Mouse (Mus musculus) E14TG2a.4 (cell line): Measurements from ENCODE around the gene Sox4.

Source experiments
- H3K27me3 ChIP-seq: 2 replicates; pipeline ENCODE4 v1.6.1; 2014; ENCODE audit warnings: low read length, control low read depth; ENCODE audit not compliant: insufficient read depth
- H3K36me3 ChIP-seq: 2 replicates; pipeline ENCODE4 v1.6.1; 2014; ENCODE audit warnings: low read length, control low read depth; ENCODE audit not compliant: insufficient read depth
- H3K4me1 ChIP-seq: replicated peaks from 2 replicates; pipeline ENCODE4 v1.6.1; 2014; ENCODE audit warnings: low read depth, low read length, control low read depth
- H3K4me3 ChIP-seq: replicated peaks from 2 replicates; pipeline ENCODE4 v1.5.1; 2014; ENCODE audit warnings: mild to moderate bottlenecking, low read length
- H3K9me3 ChIP-seq: 2 replicates; pipeline ENCODE4 v1.6.1; 2014; ENCODE audit warnings: low read length, control low read depth
- CTCF ChIP-seq: conservative IDR thresholded peaks from 2 replicates; pipeline ENCODE4 v1.5.1; 2014; ENCODE audit warnings: low read length
- NANOG ChIP-seq: IDR thresholded peaks from 2 replicates; pipeline ENCODE4 v1.6.1; 2014; ENCODE audit warnings: borderline replicate concordance, low read length, mixed read lengths
- POU5F1 ChIP-seq: IDR thresholded peaks from 2 replicates; pipeline ENCODE4 v1.6.1; 2014; ENCODE audit warnings: low read length, borderline replicate concordance

Gene Sox4

DNA sequence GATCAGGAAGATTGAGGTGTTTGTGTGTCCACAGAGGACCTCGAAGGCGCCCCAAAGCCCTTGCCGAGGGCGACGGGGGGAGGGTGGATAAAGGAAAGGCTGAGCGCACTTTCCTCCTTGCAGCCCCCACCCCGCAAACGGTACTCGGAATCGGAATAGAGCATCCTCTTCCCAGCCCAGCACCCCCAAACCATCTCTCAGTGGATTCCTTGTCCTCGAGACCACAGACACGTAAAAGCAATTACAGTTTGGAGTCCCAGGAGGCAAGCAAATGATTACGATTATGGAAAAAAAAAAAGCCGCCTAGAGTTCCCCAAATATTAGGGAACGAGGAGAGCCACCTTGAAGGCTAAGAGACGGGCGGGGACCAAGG lies 5.5 kb upstream of the Sox4 start:
- TF ChIP-seq CTCF = no peak
- no peak for TF ChIP-seq POU5F1
- TF ChIP-seq NANOG = no peak
- Histone ChIP-seq H3K4me1 (peaks cover 30% of the 10 kb centered on the region), H3K36me3 (no peaks in the 10 kb centered on the region), H3K27me3 (peaks cover 39% of the 10 kb centered on the region), H3K4me3 (peak overlapping the region; percentile 83), H3K9me3 (0 out of 2 replicates have a peak, but pooled peaks cover 4% of the 10 kb centered on the region)

DNA sequence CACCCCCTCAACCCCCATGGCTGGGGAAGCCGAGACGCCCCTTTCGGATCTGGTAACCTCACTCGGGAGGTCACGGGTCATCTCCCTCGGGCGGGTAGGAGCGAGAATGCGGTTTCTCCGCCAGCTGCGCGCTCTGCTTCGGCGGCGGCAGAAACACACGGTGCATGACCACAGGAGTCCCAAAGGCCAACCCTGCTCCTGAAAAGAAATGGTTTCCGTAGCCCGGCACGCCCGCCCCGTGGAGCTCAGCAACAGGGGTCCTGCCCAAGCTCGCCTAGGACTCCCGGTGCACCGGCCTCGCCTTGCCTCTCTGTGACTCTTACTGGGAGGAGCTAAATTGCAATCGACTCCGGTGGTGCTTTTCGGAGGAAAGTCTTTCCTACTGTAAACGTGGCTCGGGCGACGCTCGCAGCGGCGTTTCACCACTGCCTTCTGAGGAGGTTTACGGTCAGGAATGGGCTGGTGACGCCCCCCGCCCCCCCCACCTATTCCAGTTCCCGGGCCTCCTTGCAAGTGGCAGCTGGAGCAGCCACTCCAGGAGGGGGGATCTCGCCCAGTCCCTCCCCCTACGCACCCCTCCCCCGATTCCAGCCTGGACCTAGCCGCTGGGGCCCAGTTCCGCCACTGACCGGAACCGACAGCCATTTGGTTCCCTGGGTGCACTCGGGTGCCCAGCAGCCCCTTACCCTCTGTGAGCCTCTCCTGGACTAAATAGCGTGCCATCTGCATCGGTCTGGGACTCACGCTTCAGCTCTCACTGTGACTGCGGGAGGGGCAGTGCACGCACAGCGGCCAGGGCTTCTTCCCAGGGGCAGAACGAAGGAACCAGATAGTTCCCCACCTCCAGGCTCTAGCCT lies 4.9 kb upstream of the Sox4 start:
- Histone ChIP-seq H3K4me3 (peak overlapping the region; percentile 83), H3K36me3 (no peaks in the 10 kb centered on the region), H3K4me1 (peaks cover 30% of the 10 kb centered on the region), H3K27me3 (peaks cover 39% of the 10 kb centered on the region), H3K9me3 (0 out of 2 replicates have a peak, but pooled peaks cover 4% of the 10 kb centered on the region)
- TF ChIP-seq CTCF (no peak), POU5F1 (no peak), NANOG (no peak)

DNA sequence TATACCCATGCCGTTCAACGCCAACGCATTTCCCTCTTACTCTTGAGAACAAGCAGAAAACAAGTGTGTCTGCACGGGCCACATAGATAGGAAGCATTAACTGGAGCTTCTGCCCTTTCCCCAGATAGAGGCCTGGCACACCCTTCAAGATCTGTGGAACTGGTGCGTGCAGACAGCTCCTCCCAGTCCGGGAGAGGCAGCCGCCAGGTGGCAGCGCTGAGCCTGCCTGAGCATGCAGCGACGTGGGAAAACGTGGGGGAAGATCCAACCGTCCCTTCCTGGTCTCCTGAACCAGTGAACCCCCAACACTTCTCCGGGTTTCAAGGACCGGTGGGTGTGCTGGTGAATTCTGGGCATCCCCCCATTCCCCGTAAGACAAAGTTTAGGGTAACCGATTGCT lies 4.3 kb upstream of the Sox4 start:
- TF ChIP-seq POU5F1 (no peak), CTCF (peak; percentile 85)
- Histone ChIP-seq H3K4me3 (peak overlapping the region; percentile 83), H3K36me3 (no peaks in the 10 kb centered on the region), H3K9me3 (0 out of 2 replicates have a peak, but pooled peaks cover 4% of the 10 kb centered on the region), H3K27me3 (peaks cover 39% of the 10 kb centered on the region), H3K4me1 (peaks cover 30% of the 10 kb centered on the region)

DNA sequence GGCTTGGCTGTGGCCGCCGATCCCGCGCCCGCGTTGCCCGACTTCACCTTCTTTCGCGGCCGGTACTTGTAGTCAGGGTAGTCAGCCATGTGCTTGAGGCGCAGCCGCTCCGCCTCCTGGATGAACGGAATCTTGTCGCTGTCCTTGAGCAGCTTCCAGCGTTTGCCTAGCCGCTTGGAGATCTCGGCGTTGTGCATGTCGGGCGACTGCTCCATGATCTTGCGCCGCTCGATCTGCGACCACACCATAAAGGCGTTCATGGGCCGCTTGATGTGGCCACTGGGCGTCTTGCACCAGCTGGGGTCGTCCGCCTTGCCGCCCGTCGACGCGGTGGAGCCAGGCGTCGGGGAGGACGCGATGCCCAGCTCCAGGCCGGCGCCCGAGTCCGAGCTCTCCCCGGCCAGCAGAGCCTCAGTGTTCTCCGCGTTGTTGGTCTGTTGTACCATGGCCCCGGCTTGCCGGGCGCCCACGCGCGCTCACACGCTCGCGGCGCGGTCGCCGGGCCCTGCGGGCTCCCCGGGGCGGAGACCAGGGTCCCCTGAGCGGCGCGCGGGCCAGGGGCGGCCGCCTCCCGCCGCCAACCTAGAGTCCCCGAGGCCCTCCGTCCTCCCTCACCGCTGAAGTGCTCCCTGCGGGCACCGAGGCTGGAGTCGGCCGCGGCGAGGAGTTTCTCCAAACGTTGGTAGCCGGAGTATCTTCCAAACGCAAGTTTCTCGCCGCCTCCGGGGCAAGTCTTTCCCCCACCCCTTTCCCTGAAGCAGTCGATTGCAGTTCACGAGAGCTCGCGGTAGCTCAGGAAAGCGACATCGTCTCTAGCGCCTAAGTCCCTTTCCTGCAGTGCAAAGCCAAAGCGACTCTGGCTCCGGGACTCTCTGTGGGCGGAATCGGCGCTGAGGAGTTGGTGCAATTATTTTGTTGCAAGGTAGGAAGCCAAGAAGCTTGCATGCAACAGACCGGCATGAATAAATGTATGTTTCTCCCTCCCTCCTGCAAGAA lies 639 bp downstream of the Sox4 start:
- Histone ChIP-seq H3K36me3 (no peaks in the 10 kb centered on the region), H3K4me3 (peak overlapping the region; percentile 83), H3K4me1 (peaks cover 47% of the 10 kb centered on the region), H3K9me3 (no peaks in the 10 kb centered on the region), H3K27me3 (peaks cover 15% of the 10 kb centered on the region)
- no peak for TF ChIP-seq CTCF
- TF ChIP-seq NANOG = no peak
- TF ChIP-seq POU5F1 = no peak

DNA sequence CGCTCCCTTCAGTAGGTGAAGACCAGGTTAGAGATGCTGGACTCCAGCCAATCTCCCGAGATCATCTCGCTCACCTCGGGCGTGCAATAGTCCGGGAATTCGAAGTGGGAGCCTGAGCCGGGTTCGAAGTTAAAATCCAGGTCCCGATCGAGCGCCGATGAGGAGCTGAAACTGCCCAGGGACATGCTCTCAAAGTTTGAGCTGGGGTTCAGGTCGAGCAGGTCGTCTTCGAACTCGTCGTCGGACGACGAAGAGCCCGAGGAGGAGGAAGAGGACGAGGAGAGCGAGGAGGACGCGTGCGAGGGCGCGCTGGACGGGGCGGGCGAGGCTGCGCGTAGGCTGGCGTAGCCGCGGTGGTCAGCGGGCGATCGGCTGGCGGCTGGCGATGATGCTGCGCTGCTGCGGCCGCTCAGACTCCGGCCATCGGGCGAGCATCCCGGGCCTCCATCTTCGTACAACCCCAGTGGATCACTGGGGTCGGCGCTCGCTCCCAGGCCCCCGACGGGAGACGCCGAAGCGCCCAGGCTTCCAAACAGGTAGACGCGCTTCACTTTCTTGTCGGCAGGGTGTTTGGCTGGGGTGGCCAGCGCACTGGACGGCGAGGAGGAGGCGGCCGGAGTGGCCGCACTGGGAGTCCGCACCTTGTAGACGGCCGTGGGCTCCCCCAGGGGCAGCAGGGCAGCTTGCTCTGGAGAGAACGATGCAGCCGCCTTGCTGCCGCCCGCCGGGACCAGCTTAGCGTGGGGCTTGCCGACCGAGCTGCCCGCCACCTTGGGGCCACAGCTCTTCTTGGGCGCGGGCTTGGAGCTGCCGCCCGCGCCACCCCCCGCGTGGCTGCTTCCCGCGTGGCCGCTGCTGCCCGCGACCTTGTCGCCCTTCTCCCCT lies 1.6 kb downstream of the Sox4 start:
- TF ChIP-seq POU5F1 = no peak
- no peak for TF ChIP-seq CTCF
- no peak for TF ChIP-seq NANOG
- peak overlapping the region; percentile 83 for H3K4me3 ChIP-seq
- no peaks in the 10 kb centered on the region for H3K36me3 ChIP-seq
- H3K9me3 ChIP-seq = no peaks in the 10 kb centered on the region
- peaks cover 48% of the 10 kb centered on the region for H3K4me1 ChIP-seq
- peaks cover 15% of the 10 kb centered on the region for H3K27me3 ChIP-seq

DNA sequence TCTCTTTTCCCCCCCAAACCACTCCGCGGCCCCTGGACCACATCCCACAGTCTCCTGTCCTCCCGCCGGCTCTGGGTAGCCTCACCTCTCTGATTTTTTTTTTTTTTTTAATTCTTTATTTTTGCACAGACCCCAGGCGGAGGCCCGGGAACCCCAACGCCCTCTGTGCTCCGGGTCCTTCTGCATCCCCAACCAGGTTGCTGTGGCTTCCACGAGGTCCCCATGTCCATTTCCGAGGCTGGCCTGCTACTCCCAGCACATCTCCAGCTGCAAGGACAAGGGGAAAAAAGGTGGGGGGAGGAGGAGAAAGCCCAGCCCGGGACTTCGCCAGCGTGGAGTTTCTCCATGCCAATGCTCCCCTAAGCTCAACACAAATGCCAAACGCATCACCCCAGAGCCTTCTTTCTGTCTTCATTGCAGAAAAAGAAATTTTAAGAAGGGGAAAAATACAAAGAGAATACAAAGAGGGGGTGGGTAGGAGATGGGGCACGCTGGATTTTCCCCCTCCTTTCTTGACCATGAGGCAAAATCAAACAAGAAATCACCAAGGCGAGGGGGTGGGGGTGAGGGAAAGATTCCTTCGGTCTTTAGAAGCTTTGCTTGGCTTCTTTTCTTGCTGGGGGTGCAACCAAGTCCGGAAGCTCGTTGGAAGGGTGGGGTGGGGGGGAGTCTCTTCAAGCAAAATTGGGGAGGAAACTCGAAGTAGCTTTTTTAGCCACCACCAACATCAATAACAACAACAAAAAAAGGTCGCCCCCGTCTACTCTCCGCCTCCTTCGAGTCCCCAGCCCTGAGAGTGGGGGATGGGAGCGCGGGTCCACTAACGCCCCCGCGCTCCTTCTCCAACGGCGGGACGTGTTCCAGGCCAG lies 2.7 kb downstream of the Sox4 start:
- H3K36me3 ChIP-seq = no peaks in the 10 kb centered on the region
- H3K27me3 ChIP-seq = peaks cover 15% of the 10 kb centered on the region
- no peak for TF ChIP-seq NANOG
- TF ChIP-seq CTCF = no peak
- TF ChIP-seq POU5F1 = no peak
- peaks cover 55% of the 10 kb centered on the region for H3K4me1 ChIP-seq
- no peaks in the 10 kb centered on the region for H3K9me3 ChIP-seq
- peak overlapping the region; percentile 83 for H3K4me3 ChIP-seq

DNA sequence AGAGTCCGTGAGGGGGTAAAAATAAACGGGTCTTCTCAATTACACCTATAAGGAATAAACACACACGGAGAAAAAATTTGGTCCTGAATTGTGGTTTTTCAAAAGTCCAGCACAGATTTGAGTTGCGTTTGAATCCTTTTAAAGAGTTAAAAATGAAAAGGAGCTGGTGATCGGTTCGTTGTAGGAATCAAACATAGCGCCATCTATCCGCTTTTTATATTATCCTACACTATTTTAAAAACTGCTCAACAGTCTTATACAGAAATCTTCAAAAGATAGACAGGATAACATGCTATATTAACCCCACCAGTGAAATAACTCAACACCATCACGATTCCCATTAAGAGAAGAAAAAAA lies 3.3 kb downstream of the Sox4 start:
- Histone ChIP-seq H3K4me1 (peaks cover 61% of the 10 kb centered on the region), H3K27me3 (peaks cover 15% of the 10 kb centered on the region), H3K9me3 (no peaks in the 10 kb centered on the region), H3K36me3 (no peaks in the 10 kb centered on the region), H3K4me3 (peak overlapping the region; percentile 83)
- TF ChIP-seq CTCF (no peak), NANOG (no peak), POU5F1 (no peak)
